Mouse (Mus musculus): ENCODE measurements at regions not wholly inside any gene's neighbourhood (a gene's known extent, or its start where the extent isn't known, plus 50 kb on each side); places are given as distances from the start of the nearest gene placed in this dataset.

- Histone ChIP-seq H3K27me3 (replicated peaks) (no peaks in the 10 kb centered on the region), H3K9ac (no peak overlapping the region), H3K36me3 (no peaks in the 10 kb centered on the region), H3K9me3 (replicated peaks) (no peaks in the 10 kb centered on the region), H3K4me1 (no peaks in the 10 kb centered on the region), H3K4me3 (no peak overlapping the region), H3K27ac (no peak overlapping the region), H3K4me2 (no peak overlapping the region)
- no peak for ATAC-seq
- 41% methylated on average over 5 of the region's 5 CpGs for WGBS (ENCODE audit: insufficient replicate concordance)
Observed at GRCm38 (mm10) chr13:60020175-60020487, 157.0 kb downstream of the Gas1 start.

GRCm38 (mm10) chr13:60019291-60020174, 157.6 kb downstream of the Gas1 start:
- ATAC-seq, result no peak
- WGBS (ENCODE audit: insufficient replicate concordance), result 38% methylated on average over 13 of the region's 13 CpGs
- no peak overlapping the region for H3K27ac ChIP-seq

GRCm38 (mm10) chr13:60015854-60016366, 161.3 kb downstream of the Gas1 start:
- Histone ChIP-seq H3K27ac (no peak overlapping the region), H3K27me3 (replicated peaks) (no peaks in the 10 kb centered on the region), H3K4me3 (no peak overlapping the region), H3K36me3 (no peaks in the 10 kb centered on the region), H3K9ac (no peak overlapping the region), H3K4me1 (no peaks in the 10 kb centered on the region), H3K9me3 (replicated peaks) (no peaks in the 10 kb centered on the region), H3K4me2 (no peak overlapping the region)
- WGBS (ENCODE audit: insufficient replicate concordance), result 59% methylated on average over 8 of the region's 8 CpGs
- ATAC-seq, result no peak

More at GRCm38 (mm10) chr13:60019291-60020174, 157.6 kb downstream of the Gas1 start:
- no peaks in the 10 kb centered on the region for H3K9me3 ChIP-seq (replicated peaks)
- H3K9ac ChIP-seq, result no peak overlapping the region
- no peaks in the 10 kb centered on the region for H3K36me3 ChIP-seq
- no peak overlapping the region for H3K4me2 ChIP-seq
- no peaks in the 10 kb centered on the region for H3K4me1 ChIP-seq
- no peak overlapping the region for H3K4me3 ChIP-seq
- H3K27me3 ChIP-seq (replicated peaks), result no peaks in the 10 kb centered on the region

- Histone ChIP-seq H3K4me2 (no peak overlapping the region), H3K27me3 (replicated peaks) (no peaks in the 10 kb centered on the region), H3K36me3 (no peaks in the 10 kb centered on the region), H3K4me3 (no peak overlapping the region), H3K4me1 (no peaks in the 10 kb centered on the region), H3K9ac (no peak overlapping the region), H3K9me3 (replicated peaks) (no peaks in the 10 kb centered on the region), H3K27ac (no peak overlapping the region)
- 69% methylated on average over 16 of the region's 16 CpGs for WGBS (ENCODE audit: insufficient replicate concordance)
- no peak for ATAC-seq
Observed at GRCm38 (mm10) chr13:60012046-60012813, 164.9 kb downstream of the Gas1 start.

- Histone ChIP-seq H3K27me3 (replicated peaks) (no peaks in the 10 kb centered on the region), H3K4me2 (no peak overlapping the region), H3K9ac (no peak overlapping the region), H3K36me3 (no peaks in the 10 kb centered on the region), H3K27ac (no peak overlapping the region), H3K4me3 (no peak overlapping the region), H3K4me1 (no peaks in the 10 kb centered on the region), H3K9me3 (replicated peaks) (no peaks in the 10 kb centered on the region)
- WGBS (ENCODE audit: insufficient replicate concordance), result 67% methylated on average over 2 of the region's 2 CpGs
- ATAC-seq, result no peak
Observed at GRCm38 (mm10) chr13:60011092-60011491, 166.1 kb downstream of the Gas1 start.

- Histone ChIP-seq H3K4me1 (no peaks in the 10 kb centered on the region), H3K27ac (no peak overlapping the region), H3K36me3 (no peaks in the 10 kb centered on the region), H3K9ac (no peak overlapping the region), H3K27me3 (replicated peaks) (no peaks in the 10 kb centered on the region), H3K4me2 (no peak overlapping the region), H3K4me3 (no peak overlapping the region), H3K9me3 (replicated peaks) (no peaks in the 10 kb centered on the region)
- no peak for ATAC-seq
- WGBS (ENCODE audit: insufficient replicate concordance), result 51% methylated on average over 7 of the region's 7 CpGs
Observed at GRCm38 (mm10) chr13:60007593-60007992, 169.6 kb downstream of the Gas1 start.

GRCm38 (mm10) chr13:60007031-60007430, 170.1 kb downstream of the Gas1 start:
- Histone ChIP-seq H3K4me2 (no peak overlapping the region), H3K27me3 (replicated peaks) (no peaks in the 10 kb centered on the region), H3K9ac (no peak overlapping the region), H3K36me3 (no peaks in the 10 kb centered on the region), H3K9me3 (replicated peaks) (no peaks in the 10 kb centered on the region), H3K4me3 (no peak overlapping the region), H3K4me1 (no peaks in the 10 kb centered on the region), H3K27ac (no peak overlapping the region)
- ATAC-seq, result no peak
- WGBS (ENCODE audit: insufficient replicate concordance), result 65% methylated on average over 4 of the region's 4 CpGs

GRCm38 (mm10) chr13:60004611-60005010, 172.6 kb downstream of the Gas1 start:
- Histone ChIP-seq H3K4me2 (no peak overlapping the region), H3K27ac (no peak overlapping the region), H3K27me3 (replicated peaks) (no peaks in the 10 kb centered on the region), H3K4me1 (no peaks in the 10 kb centered on the region), H3K9me3 (replicated peaks) (no peaks in the 10 kb centered on the region), H3K9ac (no peak overlapping the region), H3K4me3 (no peak overlapping the region), H3K36me3 (no peaks in the 10 kb centered on the region)
- WGBS (ENCODE audit: insufficient replicate concordance), result 72% methylated on average over 2 of the region's 2 CpGs
- ATAC-seq, result no peak

GRCm38 (mm10) chr13:60002098-60002497, 175.1 kb downstream of the Gas1 start:
- 65% methylated on average over 8 of the region's 8 CpGs for WGBS (ENCODE audit: insufficient replicate concordance)
- Histone ChIP-seq H3K9ac (no peak overlapping the region), H3K4me3 (no peak overlapping the region), H3K9me3 (replicated peaks) (no peaks in the 10 kb centered on the region), H3K4me1 (no peaks in the 10 kb centered on the region), H3K27ac (no peak overlapping the region), H3K4me2 (no peak overlapping the region), H3K27me3 (replicated peaks) (no peaks in the 10 kb centered on the region), H3K36me3 (no peaks in the 10 kb centered on the region)
- ATAC-seq, result no peak

GRCm38 (mm10) chr13:60001637-60002036, 175.5 kb downstream of the Gas1 start:
- 53% methylated on average over 4 of the region's 4 CpGs for WGBS (ENCODE audit: insufficient replicate concordance)
- no peak for ATAC-seq
- no peak overlapping the region for H3K4me3 ChIP-seq
- H3K9ac ChIP-seq, result no peak overlapping the region
- H3K36me3 ChIP-seq, result no peaks in the 10 kb centered on the region
- no peaks in the 10 kb centered on the region for H3K9me3 ChIP-seq (replicated peaks)
- no peaks in the 10 kb centered on the region for H3K4me1 ChIP-seq
- no peak overlapping the region for H3K27ac ChIP-seq
- H3K4me2 ChIP-seq, result no peak overlapping the region
- no peaks in the 10 kb centered on the region; the same call in 1 of the 2 replicates for H3K27me3 ChIP-seq (replicated peaks)

- Histone ChIP-seq H3K9me3 (replicated peaks) (no peaks in the 10 kb centered on the region), H3K4me1 (no peaks in the 10 kb centered on the region), H3K9ac (no peak overlapping the region), H3K4me3 (no peak overlapping the region), H3K4me2 (no peak overlapping the region), H3K27me3 (replicated peaks) (no peaks in the 10 kb centered on the region; the same call in 1 of the 2 replicates), H3K27ac (no peak overlapping the region), H3K36me3 (no peaks in the 10 kb centered on the region)
- ATAC-seq, result no peak
- WGBS (ENCODE audit: insufficient replicate concordance), result 52% methylated on average over 8 of the region's 8 CpGs
Observed at GRCm38 (mm10) chr13:60000618-60001347, 176.4 kb downstream of the Gas1 start.

GRCm38 (mm10) chr13:59997431-59997830, 174.5 kb upstream of the Tut7 start:
- Histone ChIP-seq H3K9me3 (replicated peaks) (no peaks in the 10 kb centered on the region), H3K9ac (no peak overlapping the region), H3K4me3 (no peak overlapping the region), H3K4me2 (no peak overlapping the region), H3K27ac (no peak overlapping the region), H3K36me3 (no peaks in the 10 kb centered on the region), H3K4me1 (no peaks in the 10 kb centered on the region), H3K27me3 (replicated peaks) (no peaks in the 10 kb centered on the region; the same call in 1 of the 2 replicates)
- ATAC-seq, result no peak
- 77% methylated on average over 3 of the region's 3 CpGs for WGBS (ENCODE audit: insufficient replicate concordance)

All from liver, embryonic 12.5 days (tissue).